Mouse (Mus musculus): ENCODE data around the gene Ppil4. TPM values are rescaled to one million over a fixed set of nuclear protein-coding genes. Genes with fewer than 3 reads are reported as not detected.

Ppil4 gene
- total and polyA plus RNA-seq, 2 experiments from 2014 or later, result 13.7 to 24.9 TPM

GRCm38 (mm10) chr10:7818676-7819075, 26.0 kb downstream of the Ppil4 start:
- H3K4me3 ChIP-seq (ENCODE audit: low read depth, low read length), result no peak overlapping the region
- ATAC-seq (ENCODE audit: insufficient read depth, low read depth) (no peak), DNase-seq (ENCODE audit: low spot score) (no peak)
- H3K9ac ChIP-seq (replicated peaks; ENCODE audit: low read depth, low read length), result no peak overlapping the region
- peaks cover 60% of the 10 kb centered on the region for H3K36me3 ChIP-seq (replicated peaks; ENCODE audit: control insufficient read depth, insufficient read depth, low read length)
- H3K27me3 ChIP-seq (ENCODE audit: control insufficient read depth, insufficient read depth, low read length), result no peaks in the 10 kb centered on the region
- TF ChIP-seq EP300 (IDR thresholded peaks at IDR 0.05; ENCODE audit: low read depth) (no peak), CTCF (IDR thresholded peaks at IDR 0.05; ENCODE audit: low read depth) (no peak)
- H3K9me3 ChIP-seq (replicated peaks; ENCODE audit: control insufficient read depth, low read length), result no peaks in the 10 kb centered on the region
- 86% methylated on average over 4 of the region's 4 CpGs for WGBS
- H3K4me2 ChIP-seq (ENCODE audit: low read depth, low read length), result no peak overlapping the region
- H3K27ac ChIP-seq (ENCODE audit: low read depth), result no peak overlapping the region
- H3K4me1 ChIP-seq (ENCODE audit: control insufficient read depth, insufficient read depth), result no peaks in the 10 kb centered on the region

GRCm38 (mm10) chr10:7819156-7819555, 26.5 kb downstream of the Ppil4 start:
- H3K9me3 ChIP-seq (replicated peaks; ENCODE audit: control insufficient read depth, low read length), result no peaks in the 10 kb centered on the region
- H3K9ac ChIP-seq (replicated peaks; ENCODE audit: low read depth, low read length), result no peak overlapping the region
- TF ChIP-seq EP300 (IDR thresholded peaks at IDR 0.05; ENCODE audit: low read depth) (no peak), CTCF (IDR thresholded peaks at IDR 0.05; ENCODE audit: low read depth) (no peak)
- ATAC-seq (ENCODE audit: insufficient read depth, low read depth) (no peak), DNase-seq (ENCODE audit: low spot score) (no peak)
- no peaks in the 10 kb centered on the region for H3K4me1 ChIP-seq (ENCODE audit: control insufficient read depth, insufficient read depth)
- H3K4me2 ChIP-seq (ENCODE audit: low read depth, low read length), result no peak overlapping the region
- no peak overlapping the region for H3K4me3 ChIP-seq (ENCODE audit: low read depth, low read length)
- no peaks in the 10 kb centered on the region for H3K27me3 ChIP-seq (ENCODE audit: control insufficient read depth, insufficient read depth, low read length)
- 87% methylated on average over 4 of the region's 4 CpGs for WGBS
- H3K36me3 ChIP-seq (replicated peaks; ENCODE audit: control insufficient read depth, insufficient read depth, low read length), result peaks cover 58% of the 10 kb centered on the region
- H3K27ac ChIP-seq (ENCODE audit: low read depth), result no peak overlapping the region

DNA sequence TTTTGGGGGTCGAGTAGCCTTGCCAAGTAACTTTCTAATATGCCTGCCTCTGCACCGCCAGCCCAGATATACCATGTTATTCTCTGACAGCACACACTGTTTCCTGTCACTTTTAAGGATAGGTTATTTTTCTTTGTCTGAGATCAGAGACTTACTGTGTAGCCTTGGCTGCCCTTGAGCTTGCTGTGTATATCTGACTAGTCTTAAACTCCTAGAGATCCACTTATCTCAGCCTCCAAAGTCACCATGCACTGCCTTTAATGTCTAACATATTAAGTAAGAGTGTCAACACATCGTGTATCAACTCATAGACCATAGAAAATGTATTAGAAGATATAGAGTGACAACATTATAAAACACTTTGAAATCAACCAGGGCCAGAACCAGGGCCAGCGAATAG, 26.9 kb downstream of the Ppil4 start:
- ATAC-seq (ENCODE audit: insufficient read depth, low read depth) (no peak), DNase-seq (ENCODE audit: low spot score) (no peak)
- Histone ChIP-seq H3K27me3 (ENCODE audit: control insufficient read depth, insufficient read depth, low read length) (no peaks in the 10 kb centered on the region), H3K36me3 (replicated peaks; ENCODE audit: control insufficient read depth, insufficient read depth, low read length) (peaks cover 55% of the 10 kb centered on the region), H3K9ac (replicated peaks; ENCODE audit: low read depth, low read length) (no peak overlapping the region), H3K4me1 (ENCODE audit: control insufficient read depth, insufficient read depth) (no peaks in the 10 kb centered on the region), H3K4me3 (ENCODE audit: low read depth, low read length) (no peak overlapping the region), H3K4me2 (ENCODE audit: low read depth, low read length) (no peak overlapping the region), H3K9me3 (replicated peaks; ENCODE audit: control insufficient read depth, low read length) (no peaks in the 10 kb centered on the region), H3K27ac (ENCODE audit: low read depth) (no peak overlapping the region)
- 74% methylated on average over 4 of the region's 4 CpGs for WGBS
- TF ChIP-seq CTCF (IDR thresholded peaks at IDR 0.05; ENCODE audit: low read depth) (no peak), EP300 (IDR thresholded peaks at IDR 0.05; ENCODE audit: low read depth) (no peak)

GRCm38 (mm10) chr10:7820171-7820570, 27.5 kb downstream of the Ppil4 start:
- DNase-seq (ENCODE audit: low spot score) (no peak), ATAC-seq (ENCODE audit: insufficient read depth, low read depth) (no peak)
- Histone ChIP-seq H3K4me1 (ENCODE audit: control insufficient read depth, insufficient read depth) (no peaks in the 10 kb centered on the region), H3K4me2 (ENCODE audit: low read depth, low read length) (no peak overlapping the region), H3K9ac (replicated peaks; ENCODE audit: low read depth, low read length) (no peak overlapping the region), H3K36me3 (replicated peaks; ENCODE audit: control insufficient read depth, insufficient read depth, low read length) (peaks cover 55% of the 10 kb centered on the region), H3K4me3 (ENCODE audit: low read depth, low read length) (no peak overlapping the region), H3K27me3 (ENCODE audit: control insufficient read depth, insufficient read depth, low read length) (no peaks in the 10 kb centered on the region), H3K27ac (ENCODE audit: low read depth) (no peak overlapping the region), H3K9me3 (replicated peaks; ENCODE audit: control insufficient read depth, low read length) (no peaks in the 10 kb centered on the region)
- TF ChIP-seq CTCF (IDR thresholded peaks at IDR 0.05; ENCODE audit: low read depth) (no peak), EP300 (IDR thresholded peaks at IDR 0.05; ENCODE audit: low read depth) (no peak)
- WGBS, result 89% methylated on average over 5 of the region's 5 CpGs

GRCm38 (mm10) chr10:7821981-7822380, 29.3 kb downstream of the Ppil4 start:
- H3K36me3 ChIP-seq (replicated peaks; ENCODE audit: control insufficient read depth, insufficient read depth, low read length), result peaks cover 42% of the 10 kb centered on the region
- ATAC-seq (ENCODE audit: insufficient read depth, low read depth), result no peak

DNA sequence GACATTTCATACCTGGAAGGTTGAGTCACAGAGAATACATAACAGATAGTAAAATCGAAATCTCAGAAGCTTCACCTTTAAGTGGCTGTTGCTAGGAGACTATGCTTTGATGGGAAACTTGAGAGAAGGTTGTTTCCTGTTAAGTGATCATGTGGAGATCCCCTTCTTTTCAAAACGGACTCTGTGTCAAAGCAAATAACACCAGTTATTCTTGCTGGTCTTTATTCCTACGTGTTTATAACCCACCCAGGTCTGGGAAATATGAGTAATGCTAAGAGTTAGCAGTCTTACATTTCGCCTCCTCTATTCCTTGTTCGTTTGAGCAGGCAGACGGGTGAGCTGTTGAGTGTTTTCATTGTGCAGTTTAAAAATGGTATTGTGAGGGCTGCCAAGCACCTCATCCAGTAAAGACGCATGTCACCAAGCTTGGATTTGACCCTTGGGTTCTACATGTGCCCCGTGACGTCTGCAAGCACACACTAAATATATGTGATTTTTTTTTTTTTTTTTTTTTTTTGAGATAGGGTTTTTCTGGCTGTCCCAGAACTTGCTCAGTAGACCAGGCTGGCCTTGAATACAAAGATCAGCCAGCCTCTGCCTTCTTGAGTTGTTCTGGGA, 32.1 kb downstream of the Ppil4 start:
- H3K4me1 ChIP-seq (ENCODE audit: control insufficient read depth, insufficient read depth), result no peaks in the 10 kb centered on the region
- no peak overlapping the region for H3K4me2 ChIP-seq (ENCODE audit: low read depth, low read length)
- no peak overlapping the region for H3K4me3 ChIP-seq (ENCODE audit: low read depth, low read length)
- TF ChIP-seq EP300 (IDR thresholded peaks at IDR 0.05; ENCODE audit: low read depth) (no peak), CTCF (IDR thresholded peaks at IDR 0.05; ENCODE audit: low read depth) (no peak)
- 76% methylated on average over 9 of the region's 9 CpGs for WGBS
- ATAC-seq (ENCODE audit: insufficient read depth, low read depth) (no peak), DNase-seq (ENCODE audit: low spot score) (no peak)
- no peak overlapping the region for H3K9ac ChIP-seq (replicated peaks; ENCODE audit: low read depth, low read length)
- H3K27ac ChIP-seq (ENCODE audit: low read depth), result no peak overlapping the region
- H3K36me3 ChIP-seq (replicated peaks; ENCODE audit: control insufficient read depth, insufficient read depth, low read length), result peaks cover 28% of the 10 kb centered on the region
- H3K9me3 ChIP-seq (replicated peaks; ENCODE audit: control insufficient read depth, low read length), result no peaks in the 10 kb centered on the region
- no peaks in the 10 kb centered on the region for H3K27me3 ChIP-seq (ENCODE audit: control insufficient read depth, insufficient read depth, low read length)

More at GRCm38 (mm10) chr10:7821981-7822380, 29.3 kb downstream of the Ppil4 start:
- no peak for TF ChIP-seq CTCF (IDR thresholded peaks at IDR 0.05; ENCODE audit: low read depth)
- TF ChIP-seq EP300 (IDR thresholded peaks at IDR 0.05; ENCODE audit: low read depth), result no peak
- no peaks in the 10 kb centered on the region for H3K4me1 ChIP-seq (ENCODE audit: control insufficient read depth, insufficient read depth)
- WGBS, result 96% methylated on average over 12 of the region's 12 CpGs
- no peak for DNase-seq (ENCODE audit: low spot score)
- no peak overlapping the region for H3K9ac ChIP-seq (replicated peaks; ENCODE audit: low read depth, low read length)
- H3K9me3 ChIP-seq (replicated peaks; ENCODE audit: control insufficient read depth, low read length), result no peaks in the 10 kb centered on the region
- no peak overlapping the region for H3K4me3 ChIP-seq (ENCODE audit: low read depth, low read length)
- no peak overlapping the region for H3K4me2 ChIP-seq (ENCODE audit: low read depth, low read length)
- H3K27ac ChIP-seq (ENCODE audit: low read depth), result no peak overlapping the region
- H3K27me3 ChIP-seq (ENCODE audit: control insufficient read depth, insufficient read depth, low read length), result no peaks in the 10 kb centered on the region

Data from heart, postnatal 0 days (tissue).